Mouse (Mus musculus) spleen, adult 12 weeks (tissue): Measurements from ENCODE around the gene Cenpo.

ENCODE experiments used
- DNase-seq: peaks from one replicate; pipeline ENCODE4 v3.0.0; 2022; ENCODE audit warnings: low spot score

Cenpo gene

DNA sequence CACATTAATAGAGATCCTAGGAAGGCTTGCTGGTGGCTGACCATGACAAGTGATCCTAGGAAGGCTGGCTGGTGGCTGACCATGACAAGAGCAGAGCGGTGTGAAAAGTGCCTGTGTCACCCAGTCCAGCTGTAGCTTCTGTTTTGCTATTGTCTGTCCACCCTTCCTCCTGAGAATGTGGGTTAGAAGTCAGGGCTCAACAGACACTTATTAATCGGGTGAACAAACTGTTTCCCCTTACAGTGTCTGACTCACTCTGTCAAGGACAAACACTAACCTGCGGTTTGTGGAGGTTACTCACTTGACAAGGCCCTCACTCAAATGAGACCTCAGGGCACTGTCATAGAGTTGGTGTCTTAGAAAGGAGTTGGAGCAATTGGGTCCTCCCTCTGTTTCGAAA is 35.4 kb downstream of the Cenpo start:
- no peak for DNase-seq

DNA sequence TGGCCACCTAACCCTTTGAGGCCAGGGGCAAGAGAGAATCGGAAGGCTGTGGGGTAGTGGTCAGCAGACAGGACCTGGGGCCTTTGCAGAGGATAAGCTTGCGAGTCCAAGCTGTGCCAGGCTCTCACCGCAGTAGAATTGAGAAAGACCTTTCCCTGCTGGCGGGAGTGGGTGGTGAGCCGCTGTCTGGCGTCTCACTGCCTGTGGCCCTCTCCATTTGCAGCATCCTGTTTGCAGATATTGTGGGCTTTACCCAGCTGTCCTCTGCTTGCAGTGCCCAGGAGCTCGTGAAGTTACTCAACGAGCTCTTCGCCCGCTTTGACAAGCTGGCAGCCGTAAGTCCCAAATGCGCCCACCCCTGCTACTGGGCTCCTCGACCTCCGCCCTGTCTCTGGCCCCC is 39.5 kb downstream of the Cenpo start:
- no peak for DNase-seq

DNA sequence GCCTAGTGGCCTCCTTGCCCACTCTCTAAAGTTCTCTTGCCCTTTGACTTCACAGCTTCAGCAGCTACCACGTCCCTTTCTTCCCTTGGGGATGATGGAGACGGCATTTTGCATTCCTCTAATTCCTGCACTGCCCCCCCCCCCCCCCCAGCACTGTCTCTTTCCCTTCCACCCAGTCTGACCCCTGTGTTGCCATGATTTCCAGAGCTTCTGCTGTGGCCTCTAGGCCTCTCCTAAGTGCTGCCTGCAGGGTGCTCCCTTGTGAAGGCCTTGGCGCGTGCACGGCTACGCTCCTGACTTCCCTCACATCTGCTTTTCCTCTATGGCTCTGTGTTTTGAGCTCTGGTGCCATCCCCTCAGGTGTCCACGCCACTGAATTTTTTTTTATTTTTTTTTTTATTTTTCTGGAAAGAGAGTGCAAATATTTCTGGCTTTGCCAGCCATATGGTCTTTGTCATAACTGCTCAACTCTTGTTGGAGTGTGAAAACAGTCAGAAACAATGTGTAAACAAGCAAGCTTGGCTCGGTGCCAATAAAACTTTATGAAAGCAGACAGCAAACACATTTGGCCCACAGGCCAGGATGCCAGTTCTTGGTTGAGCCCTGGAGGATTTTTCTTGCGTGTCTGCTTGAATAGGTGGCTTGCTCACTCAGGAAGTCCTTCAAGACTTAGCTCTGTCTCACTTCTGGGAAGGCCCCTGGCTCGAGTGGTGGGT is 40.9 kb downstream of the Cenpo start:
- DNase-seq, result no peak

DNA sequence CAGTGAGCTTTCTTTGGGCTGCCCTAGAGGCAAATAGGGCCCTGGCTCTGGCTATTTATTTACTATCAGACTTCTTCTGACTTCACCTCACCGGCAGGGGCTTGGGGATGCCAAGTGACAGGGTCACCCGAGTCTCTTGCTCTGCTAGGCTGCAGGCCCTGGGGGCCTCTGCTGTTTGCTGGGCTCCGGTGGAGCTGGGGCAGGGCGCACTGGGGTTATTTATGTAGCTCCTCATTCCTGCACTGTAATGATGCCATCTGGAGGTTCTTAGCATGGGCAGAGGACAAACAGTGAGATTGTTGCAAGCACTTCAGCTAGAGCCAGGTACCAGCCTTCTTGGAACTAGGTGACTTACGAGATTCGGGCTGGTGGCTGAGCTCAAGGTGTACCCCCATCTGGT is 41.6 kb downstream of the Cenpo start:
- no peak for DNase-seq

DNA sequence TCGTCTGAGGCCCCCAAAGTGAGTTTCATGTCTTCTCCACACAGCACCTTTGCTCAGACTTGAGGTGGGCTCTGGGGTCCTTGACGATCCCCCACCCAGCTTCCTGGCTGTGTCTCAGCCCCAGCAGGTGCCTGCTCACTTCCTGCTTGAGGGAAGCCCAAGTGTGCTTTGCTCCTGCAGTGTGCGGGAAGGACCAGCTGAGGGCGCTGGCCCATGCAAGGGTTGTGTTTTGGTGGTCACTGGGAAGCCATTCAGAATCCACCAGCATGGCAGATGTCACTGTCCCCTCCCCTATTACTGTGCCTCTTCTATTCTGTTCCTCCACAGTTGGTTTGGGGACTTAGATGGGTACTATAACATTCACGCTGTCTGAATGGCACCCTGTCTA is 45.0 kb downstream of the Cenpo start:
- DNase-seq, result no peak

DNA sequence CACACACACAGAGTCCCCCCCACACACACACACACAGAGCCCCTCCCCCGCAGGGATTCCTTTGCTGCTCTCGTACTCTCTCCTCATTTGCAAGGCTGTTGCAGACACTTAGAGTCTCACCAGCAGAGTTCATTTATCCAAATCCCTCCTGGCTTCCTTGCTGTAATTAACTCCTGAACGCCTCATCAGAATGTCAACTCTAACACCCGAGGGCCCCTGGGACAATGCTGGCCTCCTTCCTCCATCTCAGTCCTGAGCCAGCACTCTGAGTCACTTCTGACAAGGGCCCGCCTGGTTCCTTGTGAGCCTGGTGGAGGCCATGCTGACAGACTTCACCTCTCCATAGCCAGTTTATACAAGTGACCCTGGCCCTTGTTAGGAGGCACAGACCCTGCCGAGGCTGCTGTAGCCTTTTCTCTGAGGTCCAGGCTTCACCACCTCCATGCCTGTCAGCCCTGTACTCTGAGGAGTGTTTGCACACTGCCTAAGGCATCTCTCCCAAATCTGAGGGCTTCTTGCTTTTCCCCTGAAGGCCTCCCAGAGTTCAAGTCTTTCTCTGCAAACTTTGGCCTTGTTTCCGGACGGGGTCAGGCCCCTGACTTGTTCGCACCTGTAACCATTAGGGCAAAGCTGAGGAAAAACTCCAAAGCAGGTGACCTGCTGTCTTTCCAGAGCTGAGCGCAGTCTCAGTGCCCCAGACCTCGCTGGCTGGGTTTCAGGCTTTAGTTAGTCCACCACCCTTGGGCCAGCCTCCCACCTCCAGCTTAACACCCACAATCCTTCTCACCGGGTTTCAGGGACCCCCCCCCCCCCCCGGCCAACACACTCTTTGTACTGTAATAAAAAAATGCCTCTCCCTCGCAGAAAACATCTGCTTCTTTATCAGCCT is 45.7 kb downstream of the Cenpo start:
- no peak for DNase-seq

DNA sequence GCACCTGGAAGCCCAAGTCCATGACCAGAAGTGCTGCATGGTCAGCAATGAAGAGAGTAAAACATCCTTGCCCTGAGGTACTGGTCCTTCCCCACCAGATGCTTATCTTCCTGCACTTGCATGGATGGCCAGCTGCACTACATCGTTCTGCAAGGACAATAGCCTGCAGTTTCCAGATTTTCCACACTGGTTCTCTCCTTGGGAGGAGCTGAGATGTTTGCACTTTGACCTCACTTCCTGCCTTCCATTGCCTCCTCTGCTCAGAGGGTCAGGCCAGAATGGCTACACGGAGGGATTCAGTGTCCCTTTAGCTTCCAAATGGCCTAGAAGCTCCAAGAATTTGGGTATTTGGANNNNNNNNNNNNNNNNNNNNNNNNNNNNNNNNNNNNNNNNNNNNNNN is 49.4 kb downstream of the Cenpo start:
- DNase-seq, result no peak

DNA sequence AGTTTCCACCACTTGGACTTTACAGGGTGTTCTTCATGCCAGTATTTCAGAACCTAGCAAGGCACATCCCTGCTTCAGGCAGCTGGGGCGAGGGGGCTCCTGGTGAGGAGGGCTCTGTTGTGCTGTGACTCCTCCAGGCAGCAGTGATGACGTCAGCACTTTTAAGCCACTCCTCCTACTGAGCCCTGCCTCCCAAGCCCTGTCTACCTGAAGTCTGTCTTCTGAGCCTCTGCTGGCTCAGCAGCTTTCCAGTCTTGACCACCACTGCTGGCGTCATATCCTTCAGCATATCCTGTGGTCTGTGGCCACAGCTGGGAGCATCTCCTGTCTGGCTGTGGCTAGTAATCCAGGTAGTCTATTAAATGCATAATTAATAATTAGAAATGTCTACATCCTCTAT is 53.6 kb downstream of the Cenpo start:
- DNase-seq, result no peak

DNA sequence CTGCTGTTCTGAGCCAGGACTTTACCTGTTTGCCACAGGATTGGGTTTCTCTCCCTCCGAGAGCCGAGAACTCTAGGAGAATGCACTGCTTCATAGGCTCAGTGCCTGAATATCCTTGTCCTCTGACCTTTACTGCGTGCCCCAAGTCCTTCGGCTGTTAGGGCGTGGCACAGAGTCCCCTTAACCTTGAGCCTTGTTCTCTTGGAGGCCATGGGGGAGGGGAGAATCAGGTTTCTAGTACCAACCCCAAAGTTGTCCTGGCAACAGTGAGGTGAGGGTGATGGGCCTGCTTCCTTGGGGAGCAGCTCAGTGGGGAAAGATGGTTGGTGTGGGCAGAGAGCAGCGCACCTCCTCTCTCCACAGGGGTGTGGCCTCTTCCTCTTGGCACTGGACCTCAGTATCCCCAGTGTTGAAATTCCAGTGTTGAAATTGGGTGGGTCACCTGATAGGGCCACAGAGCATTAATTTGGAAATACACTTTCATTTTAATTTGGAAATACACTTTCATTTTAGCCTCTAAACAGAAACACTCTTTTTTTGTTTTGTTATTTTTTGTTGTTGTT is 54.3 kb downstream of the Cenpo start:
- no peak for DNase-seq

DNA sequence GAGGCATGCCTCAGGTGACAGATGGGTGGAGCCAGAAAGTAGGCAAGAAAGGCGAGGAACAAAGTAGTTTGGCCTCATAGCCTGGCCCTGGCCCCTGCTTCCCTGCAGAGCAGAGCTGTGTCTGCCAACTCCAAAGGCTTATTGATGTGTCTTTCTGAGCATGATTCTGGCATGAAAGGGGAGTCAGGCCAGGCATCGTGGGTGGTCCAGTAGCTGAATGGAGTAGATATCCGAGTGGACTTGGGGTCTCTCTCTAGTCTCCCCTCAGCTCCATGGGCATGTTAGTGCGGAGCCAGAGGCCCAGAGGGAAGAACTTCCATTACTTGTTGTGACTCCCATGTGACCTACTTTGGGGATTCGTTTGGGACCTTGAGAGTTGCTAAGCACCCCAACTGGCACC is 55.3 kb downstream of the Cenpo start:
- no peak for DNase-seq

DNA sequence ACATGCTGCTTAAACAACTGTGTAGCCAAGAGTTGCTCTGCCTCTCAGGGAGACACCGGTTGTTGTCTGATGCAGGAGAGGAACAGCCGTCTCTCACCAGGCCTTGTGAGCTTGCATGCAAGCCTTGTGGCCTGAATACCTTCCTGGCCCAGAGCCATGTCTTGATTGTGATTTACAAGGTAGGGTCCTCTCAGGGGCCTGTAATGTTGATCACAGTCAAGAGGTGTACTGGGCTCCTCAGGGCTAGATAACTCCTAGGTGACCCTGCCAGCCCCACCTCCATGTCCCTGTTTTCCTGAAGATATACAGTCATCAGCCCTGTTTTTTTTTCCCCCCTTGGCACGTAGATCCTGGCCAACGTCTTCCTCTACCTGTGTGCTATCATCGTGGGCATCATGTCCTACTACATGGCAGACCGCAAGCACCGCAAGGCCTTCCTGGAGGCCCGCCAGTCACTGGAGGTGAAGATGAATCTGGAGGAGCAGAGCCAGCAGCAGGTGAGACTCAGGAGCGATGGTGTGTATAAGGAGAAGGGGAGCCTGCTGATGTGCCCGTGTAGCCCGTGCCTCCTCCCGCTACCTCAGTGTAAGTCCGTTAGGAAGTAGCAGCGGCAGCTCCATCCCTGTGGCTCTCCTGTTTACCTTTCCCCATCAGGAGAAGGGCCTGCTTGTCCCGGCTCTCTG is 60.8 kb downstream of the Cenpo start:
- no peak for DNase-seq

DNA sequence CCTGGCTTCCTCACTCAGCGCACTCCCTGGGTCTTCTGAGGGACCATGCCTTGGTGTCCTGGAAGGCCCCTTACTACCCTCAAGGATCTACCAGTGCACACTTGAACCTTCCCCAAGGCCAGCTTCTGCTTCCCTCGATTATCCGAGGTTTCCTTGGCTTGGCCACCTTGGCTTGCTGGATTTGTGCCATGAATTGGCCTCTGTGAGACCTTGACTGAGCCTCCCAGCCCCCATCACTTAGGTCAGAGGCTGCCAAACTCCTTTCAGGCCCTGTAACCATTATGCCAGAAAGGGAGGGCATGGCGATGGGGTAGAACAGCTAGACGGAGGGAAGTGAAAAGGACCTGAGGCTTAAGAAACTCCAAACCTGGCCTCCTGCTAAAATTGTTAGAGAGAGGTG is 64.5 kb downstream of the Cenpo start:
- no peak for DNase-seq

DNA sequence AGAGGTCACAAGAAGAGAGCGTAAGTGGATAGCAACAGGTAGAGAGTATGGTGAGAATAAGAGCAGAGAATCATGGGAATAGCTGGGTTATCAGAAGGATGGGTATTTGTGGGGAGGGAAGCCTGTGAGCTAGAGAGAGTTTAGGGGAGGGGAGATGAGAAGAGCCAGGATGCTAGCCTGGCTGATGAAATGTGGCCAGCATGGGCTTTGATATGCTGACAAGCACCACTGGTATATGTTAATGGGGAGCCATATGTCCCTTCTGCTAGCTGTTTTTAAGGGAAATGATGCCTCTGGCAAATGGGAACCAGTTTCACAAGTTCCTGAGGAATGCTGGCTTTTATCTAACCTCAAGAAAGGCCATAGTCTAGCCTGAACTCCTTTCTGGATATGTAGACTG is 65.0 kb downstream of the Cenpo start:
- no peak for DNase-seq

DNA sequence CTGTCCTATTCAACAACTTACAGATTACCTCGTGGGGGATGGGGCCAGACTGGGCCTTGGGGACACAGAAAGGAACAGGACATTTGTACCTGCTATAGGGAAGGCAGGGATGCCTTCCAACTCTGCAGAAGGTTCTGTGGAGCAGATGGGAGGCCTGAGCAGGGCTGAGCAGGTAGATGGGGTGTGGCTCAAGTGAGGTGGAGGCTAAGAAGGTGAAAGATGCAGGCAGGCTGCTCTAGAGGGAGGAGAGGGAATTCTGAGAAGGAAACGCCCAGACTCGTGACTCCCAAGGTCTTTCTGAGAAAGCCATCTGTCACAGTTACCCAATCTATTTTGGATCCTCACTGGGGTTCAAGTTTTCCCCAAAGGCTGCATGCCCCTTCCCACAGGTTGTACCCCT is 67.1 kb downstream of the Cenpo start:
- no peak for DNase-seq

DNA sequence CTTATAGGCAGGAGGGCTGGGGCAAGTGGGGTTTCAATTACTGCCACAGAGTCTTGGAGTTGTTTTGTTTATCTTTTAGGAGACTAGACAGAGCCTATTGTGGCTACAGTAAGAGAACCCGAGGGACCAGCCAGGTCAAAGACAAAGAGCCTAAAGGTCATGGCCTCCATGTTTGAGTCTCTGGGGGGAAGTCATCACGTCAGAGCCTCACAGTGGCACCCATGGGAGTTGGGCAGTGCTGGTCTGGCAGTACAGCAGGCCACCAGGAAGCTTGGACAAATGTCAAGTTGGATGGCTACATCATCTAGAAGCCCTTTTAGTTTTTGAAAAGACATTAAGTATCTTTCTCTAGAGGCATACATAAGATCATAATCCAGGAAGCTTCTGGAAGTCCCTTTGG is 71.2 kb downstream of the Cenpo start:
- no peak for DNase-seq

DNA sequence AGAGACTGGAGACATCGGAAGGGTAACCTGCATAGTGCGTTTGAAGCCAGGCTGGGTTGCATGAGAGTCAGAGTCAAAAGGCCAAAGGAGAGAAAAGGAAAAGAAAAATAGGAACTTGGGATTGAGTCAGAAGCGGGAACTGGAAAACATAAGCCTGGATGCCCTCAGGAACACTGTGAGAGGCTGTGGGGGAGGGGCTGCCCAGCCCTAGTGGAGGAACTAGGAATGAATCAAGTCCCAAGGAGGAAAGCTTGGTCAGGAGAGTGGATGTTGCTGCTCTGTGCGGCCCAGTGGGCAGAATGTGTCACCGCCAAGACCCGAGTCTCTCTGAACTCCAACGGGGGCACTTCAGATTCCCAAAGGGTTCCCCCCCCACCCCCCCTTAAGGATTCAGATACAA is 73.8 kb downstream of the Cenpo start:
- DNase-seq, result no peak

DNA sequence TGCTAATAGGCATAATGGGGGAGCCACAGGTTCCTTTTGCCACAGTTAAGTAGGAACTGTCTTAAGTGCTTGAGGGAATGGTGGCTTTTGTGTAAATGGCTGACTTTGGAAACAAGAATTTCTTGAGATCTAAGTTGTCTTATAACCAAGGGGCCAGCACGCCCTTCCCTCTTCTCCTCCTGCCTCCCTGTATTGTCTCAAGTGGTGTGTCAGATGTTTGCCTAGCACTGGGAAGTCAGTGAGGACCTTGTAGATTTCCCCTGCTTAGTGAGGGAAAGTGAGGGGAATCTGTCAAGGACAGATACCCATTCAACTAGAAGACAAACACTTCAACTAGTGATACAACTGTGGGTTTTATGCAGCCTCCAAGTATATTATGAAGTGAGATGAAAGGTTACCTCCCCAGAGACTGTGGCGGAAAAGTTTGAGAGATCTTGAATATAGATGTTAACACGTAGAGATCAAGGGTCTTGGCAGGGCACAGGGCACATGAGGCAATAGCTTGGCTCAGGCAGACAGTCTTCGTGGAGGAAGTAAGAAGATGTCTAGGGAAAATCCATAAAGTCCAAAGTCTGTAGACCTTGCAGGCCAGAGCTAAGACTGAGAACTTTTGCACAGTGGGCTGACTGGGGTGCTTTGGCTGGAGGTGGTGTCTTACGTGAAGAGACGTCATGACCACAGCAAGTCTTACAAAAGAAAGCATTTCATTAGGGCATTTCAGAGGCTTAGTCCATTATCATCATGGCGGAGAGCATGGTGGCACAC is 75.0 kb downstream of the Cenpo start:
- DNase-seq, result no peak

DNA sequence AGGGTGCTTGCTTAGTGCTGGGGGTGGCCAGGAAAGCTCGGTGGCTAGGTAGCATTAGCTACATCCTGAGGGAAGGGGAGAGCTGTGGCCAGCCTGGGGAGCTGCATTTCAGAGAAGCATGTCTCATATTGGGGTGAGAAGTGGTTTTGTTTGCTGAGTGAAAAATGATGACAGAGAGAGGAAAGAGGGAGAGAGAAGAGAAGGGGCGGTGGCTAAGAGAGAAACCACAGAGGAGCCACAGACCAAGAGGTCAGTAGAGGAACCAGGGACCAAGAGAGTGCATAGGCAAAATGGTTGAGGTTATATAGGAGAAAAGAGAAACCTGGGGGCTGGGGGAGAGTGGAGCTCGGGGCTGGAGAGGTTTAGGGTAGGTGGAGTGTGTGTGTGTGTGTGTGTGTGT is 75.9 kb downstream of the Cenpo start:
- no peak for DNase-seq

DNA sequence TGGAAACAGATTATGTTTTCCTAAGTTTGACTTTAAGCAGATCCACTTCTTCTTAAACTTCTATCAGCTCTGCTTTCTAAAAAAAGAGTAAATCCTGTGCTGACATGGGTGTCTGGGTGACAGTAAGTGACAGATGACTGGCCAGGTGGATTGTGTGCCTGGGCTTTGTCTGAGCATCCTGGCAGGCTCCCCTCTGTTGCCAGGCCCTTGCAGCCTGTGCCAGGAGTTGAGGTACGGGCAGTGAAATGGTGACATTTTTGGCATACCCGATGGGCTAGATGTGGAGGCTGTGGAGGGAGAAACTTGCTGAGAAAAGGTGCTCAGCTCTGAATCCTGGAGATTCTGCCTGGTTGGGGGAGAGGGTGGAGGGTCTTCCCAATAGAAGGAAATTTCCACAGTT is 76.6 kb downstream of the Cenpo start:
- DNase-seq, result no peak

DNA sequence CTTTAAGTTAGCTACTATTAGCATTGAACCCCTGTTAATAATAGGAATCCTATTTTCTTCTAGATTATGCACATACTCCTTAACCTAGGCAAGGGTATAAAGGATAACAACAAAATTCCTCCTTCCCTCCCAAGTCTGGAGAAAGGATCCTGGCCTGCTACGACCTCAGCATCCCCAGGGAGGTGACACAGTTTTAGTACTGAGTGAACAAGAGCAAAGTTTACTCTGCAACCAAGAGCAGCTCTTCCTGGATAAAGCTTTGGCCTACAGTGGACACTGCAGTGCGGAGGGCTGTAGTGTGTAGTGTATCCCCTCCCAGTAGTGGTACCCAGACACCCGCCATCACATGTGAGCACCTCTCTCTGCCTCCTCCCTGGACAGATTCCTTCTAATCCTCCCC is 82.1 kb downstream of the Cenpo start:
- DNase-seq, result no peak

DNA sequence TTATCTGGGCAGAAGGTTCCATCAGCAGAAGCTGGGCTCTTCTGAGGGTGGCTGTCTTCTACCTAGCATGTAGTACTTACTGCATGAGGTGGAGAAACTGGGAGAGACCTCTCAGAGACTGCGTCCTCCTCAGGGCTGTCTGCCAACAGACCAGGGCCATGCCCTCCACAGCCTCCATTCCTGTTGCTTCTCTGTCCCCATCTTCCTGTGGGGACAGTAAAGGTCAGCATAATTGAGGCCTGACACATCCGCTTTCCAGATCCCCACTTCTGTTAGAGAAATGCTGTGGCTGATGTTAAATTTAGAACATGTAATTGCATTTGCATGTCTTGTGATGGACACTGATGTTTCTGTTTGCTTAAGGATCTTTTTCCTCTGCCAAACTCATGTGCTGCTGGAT is 83.2 kb downstream of the Cenpo start:
- DNase-seq, result no peak
